ENCODE assay signal across 8 mouse cellular contexts in the genomic region with DNA sequence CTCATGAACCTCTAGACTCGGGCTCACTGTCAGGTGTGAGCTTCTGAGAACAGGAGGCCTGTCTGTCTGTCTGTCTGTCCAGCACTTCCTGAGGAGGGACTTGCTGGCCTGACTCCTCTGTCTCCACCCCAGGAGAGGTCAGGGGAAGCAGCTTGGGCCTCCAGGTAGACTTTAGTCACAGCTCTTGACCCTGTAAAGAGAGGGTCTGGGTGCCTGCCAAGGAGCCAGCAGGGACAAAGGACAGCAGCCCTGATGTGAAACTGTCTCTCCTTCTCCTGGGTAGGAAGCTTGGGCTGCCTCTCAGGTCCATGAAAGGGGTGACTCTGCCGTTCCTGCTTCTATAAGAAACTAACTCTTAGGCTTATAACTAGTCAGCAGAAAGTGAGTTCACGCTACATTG.
DNase-seq lines count a peak whose midpoint lies in the region; ATAC-seq and TF ChIP-seq lines count a peak whose summit lies in the region.

No protein-coding gene starts in this region.

- no peak overlapping the region for H3K4me3 ChIP-seq in hindbrain, embryonic 11.5 days (ENCODE audit: low read depth, low read length)
- no peak overlapping the region for H3K4me3 ChIP-seq in hindbrain, postnatal 0 days (ENCODE audit: low read length)
- H3K4me3 ChIP-seq in hindbrain, embryonic 14.5 days (replicated peaks; ENCODE audit: low read length) = no peak overlapping the region
- H3K4me3 ChIP-seq in liver, embryonic 16.5 days (ENCODE audit: low read depth, low read length) = no peak overlapping the region

- no peak for TF ChIP-seq CTCF in hindbrain, postnatal 0 days (IDR thresholded peaks at IDR 0.05; ENCODE audit: low read depth)

- no peak overlapping the region for H3K4me2 ChIP-seq in hindbrain, embryonic 11.5 days (replicated peaks; ENCODE audit: low read depth, low read length)
- no peak overlapping the region for H3K4me2 ChIP-seq in hindbrain, postnatal 0 days (ENCODE audit: low read depth, low read length)
- H3K4me2 ChIP-seq in hindbrain, embryonic 14.5 days (replicated peaks) = no peak overlapping the region
- H3K4me2 ChIP-seq in liver, embryonic 16.5 days (ENCODE audit: low read depth, low read length) = no peak overlapping the region

- no peak for ATAC-seq in hindbrain, embryonic 11.5 days (ENCODE audit: low FRiP score)
- no peak for ATAC-seq in hindbrain, postnatal 0 days
- ATAC-seq in hindbrain, embryonic 14.5 days (ENCODE audit: low FRiP score) = no peak
- ATAC-seq in liver, embryonic 16.5 days (ENCODE audit: low read depth) = no peak
- ATAC-seq in monocyte, adult 5-6 weeks (replicated peaks; ENCODE audit: insufficient number of reproducible peaks, low FRiP score, low TSS enrichment, poor library complexity, severe bottlenecking) = no peak

- peak overlapping the region; percentile 60; the same call in 1 of the 2 replicates for H3K27ac ChIP-seq in hindbrain, embryonic 11.5 days (ENCODE audit: low read depth, low read length)
- H3K27ac ChIP-seq in hindbrain, postnatal 0 days = no peak overlapping the region
- H3K27ac ChIP-seq in hindbrain, embryonic 14.5 days = peak overlapping the region; percentile 77
- H3K27ac ChIP-seq in liver, embryonic 16.5 days (ENCODE audit: low read length) = peak overlapping the region; percentile 25; the same call in 1 of the 2 replicates

- peaks cover 9% of the 10 kb centered on the region for H3K4me1 ChIP-seq in hindbrain, embryonic 11.5 days (replicated peaks; ENCODE audit: control insufficient read depth, insufficient read depth, low read length)
- 0 out of 2 replicates have a peak, but pooled peaks cover 5% of the 10 kb centered on the region for H3K4me1 ChIP-seq in hindbrain, postnatal 0 days (ENCODE audit: insufficient read depth, low read length)
- H3K4me1 ChIP-seq in hindbrain, embryonic 14.5 days (replicated peaks; ENCODE audit: control insufficient read depth, insufficient read depth, low read length) = peaks cover 31% of the 10 kb centered on the region
- peaks cover 24% of the 10 kb centered on the region for H3K4me1 ChIP-seq in liver, embryonic 16.5 days (ENCODE audit: control insufficient read depth, low read depth, low read length)

- H3K9me3 ChIP-seq in hindbrain, embryonic 11.5 days (ENCODE audit: control insufficient read depth, low read length) = no peaks in the 10 kb centered on the region
- H3K9me3 ChIP-seq in hindbrain, postnatal 0 days (ENCODE audit: low read length) = no peaks in the 10 kb centered on the region
- no peaks in the 10 kb centered on the region for H3K9me3 ChIP-seq in hindbrain, embryonic 14.5 days (ENCODE audit: control insufficient read depth, low read length)
- H3K9me3 ChIP-seq in liver, embryonic 16.5 days (replicated peaks; ENCODE audit: control insufficient read depth, low read length) = no peaks in the 10 kb centered on the region

- DNase-seq in hindbrain, embryonic 11.5 days (ENCODE audit: low spot score) = no peak
- DNase-seq in hindbrain, postnatal 0 days (ENCODE audit: low spot score) = no peak
- DNase-seq in adrenal gland, postnatal 36 days = peak; percentile 67 to 76
- no peak for DNase-seq in hindbrain, embryonic 14.5 days (ENCODE audit: low spot score)
- no peak for DNase-seq in layer of hippocampus, adult 11-12 months (ENCODE audit: low spot score)
- DNase-seq in urinary bladder, postnatal 10 days (ENCODE audit: low spot score) = no peak

- no peaks in the 10 kb centered on the region for H3K36me3 ChIP-seq in hindbrain, embryonic 11.5 days (ENCODE audit: control insufficient read depth, insufficient read depth, low read length)
- H3K36me3 ChIP-seq in hindbrain, postnatal 0 days (ENCODE audit: insufficient read depth, low read length) = no peaks in the 10 kb centered on the region
- no peaks in the 10 kb centered on the region for H3K36me3 ChIP-seq in hindbrain, embryonic 14.5 days (replicated peaks; ENCODE audit: control insufficient read depth, insufficient read depth)
- H3K36me3 ChIP-seq in liver, embryonic 16.5 days (ENCODE audit: control insufficient read depth, insufficient read depth) = no peaks in the 10 kb centered on the region

- H3K27me3 ChIP-seq in hindbrain, embryonic 11.5 days (ENCODE audit: control insufficient read depth, insufficient read depth, low read length) = no peaks in the 10 kb centered on the region
- no peaks in the 10 kb centered on the region for H3K27me3 ChIP-seq in hindbrain, postnatal 0 days (ENCODE audit: insufficient read depth, low read length)
- no peaks in the 10 kb centered on the region for H3K27me3 ChIP-seq in hindbrain, embryonic 14.5 days (ENCODE audit: control insufficient read depth, insufficient read depth, low read length)
- no peaks in the 10 kb centered on the region for H3K27me3 ChIP-seq in liver, embryonic 16.5 days (ENCODE audit: control insufficient read depth, insufficient read depth, low read depth, low read length)

- H3K9ac ChIP-seq in hindbrain, embryonic 11.5 days (ENCODE audit: low read depth, low read length) = no peak overlapping the region
- H3K9ac ChIP-seq in hindbrain, postnatal 0 days (replicated peaks; ENCODE audit: low read length) = no peak overlapping the region
- no peak overlapping the region for H3K9ac ChIP-seq in hindbrain, embryonic 14.5 days
- H3K9ac ChIP-seq in liver, embryonic 16.5 days (ENCODE audit: low read depth, low read length) = no peak overlapping the region

- 61% methylated on average over 3 of the region's 3 CpGs for WGBS in hindbrain, embryonic 11.5 days
- 56% methylated on average over 3 of the region's 3 CpGs for WGBS in hindbrain, postnatal 0 days
- WGBS in hindbrain, embryonic 14.5 days = 68% methylated on average over 3 of the region's 3 CpGs
- WGBS in liver, embryonic 16.5 days (ENCODE audit: insufficient replicate concordance) = 57% methylated on average over 3 of the region's 3 CpGs

Comparison
In these comparisons a context has a peak if more than half of its experiments do, and no peak if none do; other contexts are left out.
1. DNase-seq: peak in adrenal gland, postnatal 36 days (2 of 2); none in hindbrain, embryonic 11.5 days (single experiment), hindbrain, postnatal 0 days (single experiment), hindbrain, embryonic 14.5 days (single experiment), layer of hippocampus, adult 11-12 months (single experiment) and urinary bladder, postnatal 10 days (single experiment).